Mouse (Mus musculus): ENCODE results near the gene Myog.

The Myog gene

GRCm38 (mm10) chr1:134322591-134322990 lies 32.8 kb downstream of the Myog start:
- in situ Hi-C loops (cut with MboI, MseI) = loop anchor here (10.0 kb wide), 1 partner anchor 278 kb away; no protein-coding TSS in a partner anchor

GRCm38 (mm10) chr1:134326841-134327346 lies 37.1 kb downstream of the Myog start:
- in situ Hi-C loops (cut with MboI, MseI) = loop anchor here (10.0 kb wide), 1 partner anchor 282 kb away; no protein-coding TSS in a partner anchor

DNA sequence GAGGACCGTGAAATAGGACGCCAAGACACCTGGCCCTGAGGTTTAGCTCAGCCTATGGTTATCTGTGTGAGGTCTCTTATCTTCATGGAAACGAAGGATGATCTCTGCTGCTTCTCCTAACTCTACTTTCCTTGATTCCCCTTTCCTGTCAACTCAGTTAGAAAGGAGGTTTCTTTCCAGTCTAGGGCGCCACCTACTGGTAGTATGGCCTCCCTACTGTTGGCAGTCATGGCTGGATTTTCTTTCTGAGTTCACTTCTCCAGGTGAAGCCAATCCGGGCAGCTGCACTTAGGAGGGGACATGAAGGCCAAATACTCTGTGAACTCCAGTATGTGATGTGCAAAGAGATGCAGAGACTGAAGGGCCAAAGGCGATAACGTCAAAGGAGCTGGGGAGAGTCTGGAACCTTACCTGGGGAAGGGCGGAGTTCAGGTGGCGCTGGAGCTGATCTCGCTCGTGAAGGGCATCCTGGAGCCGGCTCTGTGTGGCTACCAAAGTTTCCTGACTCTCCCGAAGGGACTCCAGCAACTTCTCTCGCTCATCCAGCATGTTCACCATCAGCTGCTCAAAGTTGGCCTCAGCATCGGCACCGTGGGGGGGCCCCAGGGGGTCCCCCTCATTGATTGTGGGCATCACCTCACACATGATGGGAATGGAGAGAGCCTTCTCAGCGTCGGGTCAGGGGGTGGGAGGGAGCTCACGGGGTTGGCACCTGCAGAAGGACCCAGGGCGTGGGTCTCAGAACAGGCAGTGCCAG lies 42.3 kb downstream of the Myog start:
- in situ Hi-C loops (cut with MboI, MseI) = loop anchor here (5.0 kb wide), 1 partner anchor 180 kb away; no protein-coding TSS in a partner anchor

- in situ Hi-C loops (cut with MboI, MseI) = loop anchor here (5.0 kb wide), 1 partner anchor 181 kb away; no protein-coding TSS in a partner anchor
Measured at GRCm38 (mm10) chr1:134332770-134333271, 43.0 kb downstream of the Myog start, which contains the start of gene Ppfia4. Gene Ppfia4, minus strand, starts transcription at chr1:134332928.

GRCm38 (mm10) chr1:134333371-134334110 lies 43.8 kb downstream of the Myog start:
- in situ Hi-C loops (cut with MboI, MseI) = loop anchor here (5.0 kb wide), 1 partner anchor 181 kb away; no protein-coding TSS in a partner anchor

GRCm38 (mm10) chr1:134334111-134334827 lies 44.5 kb downstream of the Myog start:
- in situ Hi-C loops (cut with MboI, MseI) = loop anchor here (5.0 kb wide), 1 partner anchor 182 kb away; no protein-coding TSS in a partner anchor

GRCm38 (mm10) chr1:134335211-134335923 lies 45.6 kb downstream of the Myog start:
- in situ Hi-C loops (cut with MboI, MseI) = no loop called here

- in situ Hi-C loops (cut with MboI, MseI) = no loop called here
Measured at GRCm38 (mm10) chr1:134335924-134336810, 46.4 kb downstream of the Myog start.

DNA sequence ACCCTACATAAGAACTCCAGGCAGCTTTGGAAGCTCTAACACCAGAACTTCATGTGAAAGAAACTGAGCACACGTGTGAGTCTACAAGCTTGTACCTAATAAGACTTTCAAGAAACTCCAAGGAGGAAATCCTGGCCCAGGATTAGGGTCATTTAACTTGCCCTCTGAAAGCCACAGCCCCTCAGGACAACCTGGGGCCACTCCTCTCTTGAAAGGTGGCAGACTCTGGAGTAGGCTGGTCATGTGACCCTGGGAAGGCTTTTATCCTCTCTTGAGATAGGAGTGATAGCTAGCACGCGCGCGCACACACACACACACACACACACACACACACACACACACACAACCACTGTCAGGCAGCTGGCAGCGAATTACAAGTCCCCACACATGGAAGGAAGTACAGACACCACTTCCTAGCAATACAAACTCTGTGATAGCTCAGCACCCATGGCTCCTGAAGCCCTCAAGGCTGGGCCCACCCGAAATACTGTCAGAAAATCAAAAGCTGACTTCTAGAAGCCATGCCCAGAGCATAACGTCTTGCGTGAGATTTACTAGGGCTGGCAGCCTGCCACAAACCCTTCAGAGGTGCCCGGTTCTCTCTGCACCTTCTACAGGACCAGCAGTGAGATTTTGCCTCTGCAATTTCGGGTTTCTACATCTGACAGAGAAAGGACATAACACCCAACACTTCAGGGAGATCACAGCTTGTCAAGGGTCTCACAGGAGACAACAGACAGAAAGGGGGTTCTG lies 47.3 kb downstream of the Myog start:
- in situ Hi-C loops (cut with MboI, MseI) = no loop called here

- in situ Hi-C loops (cut with MboI, MseI) = no loop called here
Measured at GRCm38 (mm10) chr1:134339162-134339561, 49.4 kb downstream of the Myog start.

- in situ Hi-C loops (cut with MboI, MseI) = no loop called here
Measured at GRCm38 (mm10) chr1:134339757-134340619, 50.2 kb downstream of the Myog start.

GRCm38 (mm10) chr1:134341641-134342277 lies 52.0 kb downstream of the Myog start:
- in situ Hi-C loops (cut with MboI, MseI) = no loop called here
